Mouse (Mus musculus) megakaryocyte progenitor cell, adult 5-6 weeks (primary cell): ENCODE measurements around the gene 4933414I15Rik. TPM values are rescaled to one million over a fixed set of nuclear protein-coding genes. Genes with fewer than 3 reads are reported as not detected.

Experiments used
- ATAC-seq: replicated peaks from 2 replicates; pipeline ENCODE4 v1.8.0; 2016; ENCODE audit warnings: mild to moderate bottlenecking, moderate TSS enrichment, inconsistent platforms; ENCODE audit not compliant: poor library complexity
- total RNA-seq, 2 experiments: library from RNA; stranded (forward) in 1 of 2; stranded (reverse) in 1 of 2; fragments of 157-497, 149-512 nt in 1 of 2; fragments of 200-1000 nt in 1 of 2; gene quantifications; 2 replicates each; pipeline versions ENCODE4 v1.2.3 to v1.2.4; 2015 to 2017

4933414I15Rik gene
- total RNA-seq (2015): not detected in 2 replicates
- total RNA-seq (2017): not detected in 2 replicates

DNA sequence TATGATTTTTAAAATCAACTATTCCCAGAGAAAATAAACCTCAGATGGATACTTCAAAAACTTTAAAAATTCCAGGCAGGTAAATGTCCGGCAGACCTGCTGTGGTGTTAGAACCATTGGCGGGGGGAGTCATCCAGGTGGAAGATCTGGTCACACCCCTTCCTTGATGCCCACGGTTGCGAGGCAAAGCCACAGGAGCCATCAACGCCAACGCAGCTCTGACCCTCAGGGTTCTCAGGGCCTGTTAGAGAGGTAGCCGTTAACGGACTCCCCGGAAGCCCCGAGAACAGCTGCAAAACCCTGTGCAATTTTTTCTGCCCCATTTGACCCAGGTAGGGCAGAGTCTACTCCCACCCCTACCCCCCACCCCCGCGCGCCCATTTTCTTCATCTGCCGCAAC, at the start of gene 4933414I15Rik:
TSS of gene 4933414I15Rik (minus strand) at position 260 of the 400 bp plus-strand sequence.
- ATAC-seq: no peak

DNA sequence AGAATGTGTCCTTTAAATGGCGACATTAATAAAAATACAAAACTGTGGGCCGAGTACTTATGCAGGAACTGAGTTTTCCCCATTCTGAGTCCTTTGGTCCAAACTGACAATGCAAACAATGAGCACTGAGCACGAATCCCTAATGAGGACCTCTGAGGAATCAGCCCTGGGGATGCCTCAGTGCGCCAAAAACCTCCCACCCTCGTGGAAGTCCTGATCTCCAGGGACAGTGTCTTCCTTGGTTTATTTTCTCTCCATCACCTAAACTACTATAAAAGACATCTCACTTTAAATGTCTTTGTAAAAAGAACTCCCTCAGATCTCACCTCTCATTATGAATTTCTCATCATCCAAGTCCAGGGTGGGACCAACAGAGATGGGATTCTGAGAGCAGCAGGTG, 38.1 kb upstream of the 4933414I15Rik start, which contains the start of gene Olfr1377:
TSS of gene Olfr1377 (plus strand) at position 301 of the 400 bp plus-strand sequence.
- no peak for ATAC-seq

DNA sequence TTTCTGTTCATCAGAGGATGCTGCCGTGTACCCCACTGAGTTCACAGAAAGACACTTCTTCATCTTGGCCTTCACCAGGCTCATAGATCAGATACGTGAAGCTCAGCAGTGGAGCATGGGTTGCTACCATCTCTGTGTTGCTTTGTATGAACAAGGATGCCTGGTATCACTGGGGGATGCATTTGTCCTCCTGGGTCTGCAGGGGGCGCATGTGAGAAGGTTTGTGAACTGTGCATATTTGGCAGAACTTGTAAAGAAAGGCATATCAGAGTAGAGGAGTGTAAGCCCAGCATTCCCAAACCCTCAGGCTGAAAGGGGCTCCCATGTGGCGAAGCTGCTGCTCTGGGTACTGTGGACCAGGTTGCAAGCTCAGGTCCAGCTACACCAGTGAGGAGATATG, 33.7 kb upstream of the 4933414I15Rik start:
- ATAC-seq: no peak

DNA sequence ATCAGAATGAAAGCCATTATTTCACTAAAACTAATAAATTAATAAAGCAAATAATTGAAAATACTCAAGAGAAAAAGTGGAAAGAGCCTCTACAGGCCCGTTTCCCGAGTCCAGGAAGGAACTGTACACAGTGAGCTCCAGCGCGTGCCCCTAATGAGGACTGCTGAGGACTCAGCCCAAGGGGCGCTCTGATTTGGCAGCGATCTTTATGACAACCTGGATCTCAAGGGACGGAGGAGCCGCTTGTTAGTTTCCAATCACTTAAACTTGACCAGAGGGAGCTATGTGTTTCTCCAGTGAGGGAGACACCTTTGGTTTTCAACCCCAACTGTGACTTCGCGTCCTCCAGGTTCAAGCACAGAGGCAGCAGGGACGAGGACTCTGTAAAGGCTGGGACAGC, 22.7 kb upstream of the 4933414I15Rik start, which contains the start of gene Olfr1378:
TSS of gene Olfr1378 (plus strand) at position 301 of the 400 bp plus-strand sequence.
- ATAC-seq: no peak

DNA sequence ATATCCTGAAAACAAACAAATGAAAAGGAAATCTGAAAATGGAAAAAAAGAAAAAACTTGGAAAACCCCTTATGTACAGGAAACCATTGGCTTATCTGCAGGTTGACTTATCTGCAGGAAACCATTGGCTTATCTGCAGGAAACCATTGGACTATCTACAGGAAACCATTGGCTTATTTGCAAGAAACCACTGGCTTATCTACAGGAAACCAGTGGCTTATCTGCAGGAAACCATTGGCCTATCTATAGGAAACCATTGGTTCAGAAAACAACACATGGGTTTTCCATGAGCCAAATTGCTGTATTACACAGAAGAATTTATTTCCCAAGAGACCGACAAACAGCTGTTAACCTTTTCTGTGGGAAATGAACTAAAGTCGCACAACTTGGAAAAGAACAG, 21.3 kb upstream of the 4933414I15Rik start:
- ATAC-seq: no peak

DNA sequence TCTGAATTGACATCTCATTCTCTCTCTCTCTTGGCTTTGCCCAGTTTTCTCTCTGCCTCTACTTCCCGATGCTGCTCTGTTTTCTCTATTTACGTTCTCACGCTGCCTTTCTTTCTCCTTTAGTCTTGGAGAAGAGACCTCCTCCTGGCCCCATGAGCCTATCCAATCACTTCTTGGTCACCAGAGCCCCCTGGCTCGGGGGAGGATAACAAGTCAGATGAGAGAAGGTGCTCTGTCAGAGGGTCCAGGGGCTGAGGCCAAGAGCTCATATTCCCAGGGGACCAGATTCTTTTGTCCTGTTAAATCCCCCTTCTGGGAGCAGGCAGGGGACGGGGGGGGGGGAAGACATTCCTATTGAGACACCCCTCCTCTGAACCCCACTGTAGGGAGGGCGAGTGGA, 10.1 kb upstream of the 4933414I15Rik start, which contains the start of gene Prop1:
TSS of gene Prop1 (minus strand) at position 101 of the 400 bp plus-strand sequence.
- no peak for ATAC-seq

DNA sequence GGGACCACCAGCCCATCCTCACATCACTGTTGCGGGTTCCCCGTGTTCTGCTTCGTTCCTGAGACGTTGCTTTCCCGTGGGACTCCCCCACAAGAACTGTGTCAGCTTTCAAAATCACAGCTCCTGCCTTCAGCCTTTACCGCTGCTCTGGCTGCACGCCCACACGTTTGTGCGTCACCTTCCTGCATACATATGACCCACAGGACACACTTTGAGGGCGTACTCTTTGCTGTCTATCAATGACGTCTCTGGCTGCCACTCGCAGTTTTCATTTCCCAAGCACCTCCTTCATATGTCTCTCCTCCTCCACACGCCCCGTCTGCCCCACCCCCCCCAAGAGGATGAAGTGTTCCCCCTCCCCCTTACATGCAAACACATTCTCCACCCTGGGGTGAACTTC, 8.7 kb upstream of the 4933414I15Rik start:
- ATAC-seq: no peak

DNA sequence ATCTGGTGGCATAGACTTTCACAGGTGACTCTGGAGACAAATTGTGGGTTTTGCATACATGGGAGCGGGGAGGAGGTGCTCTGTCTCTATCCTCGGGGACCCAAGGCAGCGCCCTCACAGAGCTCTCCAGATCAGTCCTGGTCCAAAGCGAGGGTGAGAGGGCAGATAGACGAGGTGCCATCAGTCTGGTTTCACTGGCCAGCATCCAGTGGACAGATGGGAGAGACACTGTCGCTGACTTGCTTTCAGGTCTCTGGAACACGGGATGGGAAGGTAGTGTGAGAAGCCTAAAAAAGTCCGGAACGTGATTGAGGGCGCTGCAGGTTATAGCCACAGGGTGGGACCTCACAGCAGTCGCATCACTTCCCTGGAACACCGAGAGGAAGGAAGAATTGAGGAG, 1.2 kb downstream of the 4933414I15Rik start:
- no peak for ATAC-seq

DNA sequence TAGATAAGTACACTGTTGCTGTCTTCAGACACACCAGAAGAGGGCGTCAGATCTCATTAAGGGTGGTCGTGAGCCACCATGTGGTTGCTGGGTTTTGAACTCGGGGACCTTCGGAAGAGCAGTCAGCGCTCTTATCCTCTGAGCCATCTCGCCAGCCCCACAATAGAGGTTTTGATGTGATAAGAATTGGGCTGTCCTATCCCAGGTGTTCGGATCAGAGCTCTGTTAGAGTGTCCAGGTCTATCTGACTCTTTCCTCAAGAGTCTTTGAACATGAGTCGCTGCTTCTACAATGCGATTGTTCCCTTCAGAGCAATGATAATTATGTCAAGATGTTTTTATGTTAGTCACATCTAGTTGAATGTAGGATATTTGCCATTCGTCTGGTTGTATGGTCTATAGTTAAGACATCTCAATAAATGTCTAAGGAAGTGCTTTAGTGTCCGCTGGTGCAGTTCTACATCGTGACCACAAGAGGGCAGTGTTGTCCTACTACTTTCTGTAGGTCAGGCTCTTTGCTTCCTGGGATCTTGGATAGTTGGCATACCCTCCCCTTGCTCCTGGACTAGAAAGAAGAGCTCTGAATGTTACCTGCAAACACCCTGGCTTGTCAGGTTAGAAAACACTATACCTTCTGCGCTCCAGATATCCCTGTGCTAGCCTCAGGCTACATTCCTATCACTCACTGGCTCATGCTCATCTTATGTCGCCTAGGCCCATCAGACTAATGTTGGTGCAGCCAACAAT, 3.8 kb downstream of the 4933414I15Rik start:
- peak; percentile 88 for ATAC-seq

DNA sequence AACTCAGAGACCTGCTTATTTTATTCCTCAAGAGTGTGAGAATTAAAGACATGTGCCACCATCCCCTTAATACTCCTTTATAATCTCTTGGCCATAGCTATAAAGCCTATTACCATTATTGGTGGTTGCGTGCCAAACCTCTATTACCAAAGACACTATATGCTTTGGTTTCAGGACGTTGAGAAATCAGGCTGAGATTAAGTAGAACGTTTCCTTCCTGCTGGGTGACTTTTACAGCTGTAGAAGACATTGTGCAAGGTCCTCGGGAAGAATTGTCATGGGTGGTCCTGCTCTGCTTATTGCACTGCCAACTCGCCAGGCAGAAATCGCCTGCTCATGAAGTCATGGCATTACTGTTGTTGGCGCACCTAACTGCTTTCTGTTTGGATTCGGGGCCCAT, 5.1 kb downstream of the 4933414I15Rik start:
- peak; percentile 63 for ATAC-seq

DNA sequence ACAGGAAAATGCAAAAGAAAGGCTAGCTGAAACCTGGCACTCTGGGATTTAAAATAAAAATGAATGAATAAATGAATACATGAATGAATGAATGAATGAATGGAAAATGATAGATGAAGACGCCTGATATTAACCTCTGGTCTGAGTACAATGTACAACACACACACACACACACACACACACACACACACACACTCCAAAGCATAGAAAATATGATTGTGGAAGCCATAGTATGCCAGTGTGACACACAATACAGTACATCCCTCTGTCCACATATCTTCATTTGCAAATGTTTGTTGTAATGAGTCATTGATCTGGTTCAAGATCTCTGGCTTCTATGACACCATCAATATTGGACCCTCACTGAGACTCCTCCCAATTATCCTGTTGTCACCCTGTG, 11.5 kb downstream of the 4933414I15Rik start:
- ATAC-seq: no peak

DNA sequence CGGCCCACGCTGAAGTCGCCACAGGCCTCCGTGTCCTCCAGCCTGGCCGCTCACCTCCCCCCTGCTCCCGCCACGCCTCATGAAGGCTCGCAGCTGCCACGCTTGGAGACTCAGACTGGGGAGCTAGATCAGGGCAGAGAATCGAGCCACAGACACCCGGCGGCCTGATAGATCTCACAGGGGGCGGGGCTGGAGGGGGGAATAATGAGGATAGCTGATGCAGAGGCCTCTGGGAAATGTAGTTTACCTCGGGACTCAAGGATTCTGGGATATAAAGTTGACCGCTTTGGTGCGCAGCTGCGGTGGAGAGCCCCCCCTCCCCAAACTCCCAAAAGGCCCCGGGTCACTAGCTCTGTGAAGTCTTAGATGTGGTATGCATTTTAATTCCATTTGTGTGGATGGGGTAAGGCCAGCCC, 12.1 kb downstream of the 4933414I15Rik start, which contains the start of gene Zfp354b:
TSS of gene Zfp354b (minus strand) at position 183 of the 416 bp plus-strand sequence.
- peak; percentile 90 for ATAC-seq

DNA sequence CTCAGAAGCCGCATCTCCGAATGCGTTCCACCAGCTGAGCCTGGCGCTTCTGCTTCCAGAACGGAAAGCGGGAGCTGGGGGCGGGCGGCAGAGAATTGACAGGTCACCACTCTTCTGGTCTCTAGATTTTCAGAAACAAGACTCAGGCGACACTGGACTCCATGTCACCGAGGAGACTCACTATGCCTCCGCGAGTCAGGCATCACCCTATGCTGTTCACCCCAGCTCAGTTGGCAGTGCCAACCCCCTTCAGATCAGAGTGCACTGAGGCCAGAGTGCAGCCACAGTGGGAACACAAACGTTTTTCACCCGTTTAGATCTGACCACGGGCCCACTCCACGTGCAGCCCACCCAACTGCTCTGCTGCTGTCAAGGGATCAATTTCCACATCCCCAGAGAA, 12.5 kb downstream of the 4933414I15Rik start:
- peak; percentile 26 for ATAC-seq

DNA sequence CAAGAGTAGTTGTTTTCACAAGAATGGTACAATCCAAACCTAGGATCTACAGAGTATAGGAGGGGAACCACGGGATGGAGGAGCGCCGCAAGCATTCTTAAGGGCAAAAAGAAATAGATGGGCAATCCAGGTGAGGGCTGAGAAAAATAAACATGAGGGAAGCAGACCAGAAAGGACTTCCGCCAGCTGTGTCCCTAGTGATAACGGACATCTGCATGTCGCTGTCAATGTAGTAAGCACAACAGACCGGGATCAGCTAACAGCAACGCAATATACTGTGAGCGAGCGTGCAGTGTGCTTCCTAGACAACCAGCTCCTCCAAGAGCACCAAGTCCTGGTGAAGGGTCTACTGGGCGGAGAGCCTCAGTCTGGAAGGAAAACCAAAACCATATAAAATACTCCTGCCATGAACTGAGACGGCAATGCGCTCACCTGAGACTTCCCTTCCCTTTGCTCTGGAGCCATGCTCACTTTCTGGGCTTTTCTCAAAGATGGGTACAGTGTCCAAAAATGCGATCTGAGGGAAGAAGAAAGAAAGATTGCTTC, 13.0 kb downstream of the 4933414I15Rik start:
- ATAC-seq: no peak; the same call in 1 of the 2 replicates

DNA sequence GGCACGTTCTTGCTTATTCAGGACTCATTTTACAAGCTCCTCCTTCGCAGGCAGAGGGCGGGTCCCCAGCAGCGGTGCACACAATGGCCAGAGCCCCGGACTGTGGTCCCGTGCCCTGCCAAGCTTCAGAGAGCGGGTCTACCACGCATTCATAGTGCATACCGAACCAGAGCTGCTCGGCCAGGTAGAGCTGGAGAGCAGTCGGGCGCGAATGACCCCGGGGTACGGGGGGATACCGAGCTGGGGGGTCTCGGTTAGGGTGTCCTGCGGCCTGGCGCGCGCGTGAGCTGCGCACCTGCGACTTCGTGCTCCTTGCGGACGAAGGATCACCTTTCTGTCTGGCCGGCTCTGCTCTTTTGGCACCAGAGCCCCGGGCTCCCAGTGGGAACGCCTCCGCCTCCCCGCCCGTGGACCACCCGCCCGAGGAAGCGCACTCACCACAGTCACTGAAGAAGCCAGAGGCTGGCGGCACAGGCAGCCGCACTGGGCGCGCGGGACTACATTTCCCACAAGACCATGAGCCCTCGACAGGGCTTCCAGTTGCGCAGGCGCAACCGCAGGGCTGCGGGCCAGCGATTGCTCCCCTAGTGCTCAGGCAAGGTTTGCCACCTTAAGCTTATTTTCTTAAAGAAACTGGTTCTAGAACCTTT, 27.8 kb downstream of the 4933414I15Rik start, which contains the start of gene Zfp2:
TSS of gene Zfp2 (minus strand) at position 495 of the 650 bp plus-strand sequence.
- ATAC-seq: peak; percentile 99

DNA sequence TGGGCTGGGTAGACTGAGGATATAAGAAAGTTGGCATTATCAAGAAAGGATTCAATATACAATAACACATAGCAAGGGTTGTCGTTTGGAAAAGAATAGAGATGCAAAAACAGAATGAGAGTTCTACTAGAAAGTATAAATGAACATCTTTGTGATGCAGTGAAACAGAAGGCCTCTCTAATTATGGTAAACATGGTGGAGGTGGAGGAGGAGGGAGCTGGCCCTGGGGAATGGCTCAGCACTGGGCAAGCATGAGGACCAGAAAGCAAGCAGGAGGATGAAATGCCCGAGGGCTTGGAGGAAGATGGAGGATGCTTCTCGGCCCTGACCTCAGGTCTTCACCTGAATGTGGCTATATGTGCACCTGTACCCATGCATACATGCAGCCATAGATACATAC, 29.1 kb downstream of the 4933414I15Rik start:
- ATAC-seq: no peak

DNA sequence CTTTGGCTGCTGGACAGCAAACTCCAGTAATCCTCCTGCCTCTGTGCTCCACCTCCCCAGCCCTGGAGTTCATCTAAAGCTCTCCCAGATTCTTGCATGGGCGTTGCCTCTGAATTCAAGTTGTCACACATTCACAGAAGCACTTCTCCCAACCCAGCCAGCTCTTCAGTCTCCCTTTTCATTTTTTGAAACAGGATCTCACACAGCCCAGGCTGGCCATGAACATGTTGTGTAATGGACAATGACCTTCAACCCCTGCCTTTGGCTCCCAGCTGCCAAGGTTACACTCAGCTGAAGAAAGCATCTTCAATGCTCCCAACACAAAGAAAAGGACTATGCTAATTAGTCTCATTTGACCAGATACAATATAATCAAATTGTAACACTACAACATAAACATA, 30.3 kb downstream of the 4933414I15Rik start:
- ATAC-seq: no peak

DNA sequence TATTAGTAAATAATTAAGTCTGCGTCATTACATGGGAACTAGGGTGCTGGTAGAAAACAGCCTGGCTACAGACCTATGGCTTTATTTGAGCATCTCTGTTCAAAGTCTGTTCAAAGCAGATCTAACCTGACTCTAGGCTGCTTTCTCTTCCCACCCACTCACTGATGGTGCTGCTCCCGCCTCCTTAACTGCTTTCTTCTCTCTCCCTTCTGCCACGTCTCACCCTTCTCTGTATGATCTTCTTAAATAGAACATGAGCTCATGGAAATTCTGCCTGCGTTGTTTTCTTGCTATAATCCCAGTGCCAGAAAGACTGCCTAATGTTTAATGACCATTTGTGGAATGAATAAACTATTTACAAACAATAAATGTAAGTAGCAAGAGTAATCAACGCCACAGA, 35.4 kb downstream of the 4933414I15Rik start:
- no peak for ATAC-seq

DNA sequence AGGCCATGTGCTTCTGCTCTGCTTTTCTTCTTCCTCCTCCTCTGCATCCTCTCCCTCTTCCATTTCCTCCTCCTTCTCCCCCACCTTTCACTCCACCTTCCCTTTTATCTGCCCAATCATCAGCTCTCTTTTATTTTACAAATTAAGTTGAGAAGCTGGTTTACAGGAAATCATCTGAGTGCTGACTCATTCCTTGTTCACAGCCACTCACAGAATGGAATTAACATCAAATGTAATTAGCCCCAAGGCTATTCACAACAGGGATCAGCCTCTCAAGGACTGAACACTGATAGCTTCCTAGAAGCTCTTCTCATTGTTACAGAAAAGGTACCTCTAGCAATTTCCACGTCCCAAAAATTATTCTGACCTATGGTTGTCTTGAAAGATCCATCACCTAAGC, 46.2 kb downstream of the 4933414I15Rik start:
- no peak for ATAC-seq

DNA sequence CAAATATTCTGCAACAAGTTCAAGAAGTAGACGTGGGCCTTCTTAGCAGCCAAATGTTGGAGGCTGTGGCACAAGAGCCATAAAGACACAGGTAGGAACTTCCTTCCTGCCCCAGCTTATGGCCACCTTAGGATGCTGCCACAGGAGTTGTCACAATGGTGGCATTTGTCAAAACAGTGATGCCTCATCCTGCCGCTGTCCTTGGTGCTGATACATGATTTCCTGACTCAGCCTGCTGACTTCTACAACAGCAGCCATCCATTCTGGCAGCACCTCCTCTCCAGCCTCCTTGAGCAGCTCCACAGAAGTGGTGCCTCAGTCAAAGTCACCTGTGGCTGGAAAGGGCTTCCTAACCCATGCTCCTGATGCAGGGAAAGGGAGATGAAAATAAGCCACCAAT, 51.1 kb downstream of the 4933414I15Rik start:
- ATAC-seq: no peak
